Mouse (Mus musculus) left cerebral cortex, adult 18-20 months (tissue): ENCODE measurements around the gene Cdk8. TPM values are rescaled to one million over a fixed set of nuclear protein-coding genes. Genes with fewer than 3 reads are reported as not detected.
A peak's percentile ranks its signal among the peaks of the same experiment; 100 is the strongest.
"Not testable (repeated sequence)": the region's sequence is repeated elsewhere in the genome, so short reads cannot be mapped to it uniquely, and the experiment has no call there.

Experiments used
- DNase-seq, 2 experiments: peaks; one replicate each; pipeline ENCODE4 v3.0.0; 2021 to 2022; ENCODE audit warnings: low spot score in 2 of 2, mixed read lengths in 1 of 2
- long read RNA-seq, 2 experiments: library from polyadenylated mRNA; stranded (forward); transcript quantifications; one replicate each; pipeline ENCODE4 v2.0.0; 2021
- total RNA-seq, 2 experiments: library from RNA; stranded (reverse); gene quantifications; 2 replicates each; pipeline ENCODE4 v1.2.3; 2021

Cdk8 gene
- 10 to 100 TPM; 43.2 to 44.0 TPM for total RNA-seq
- long read RNA-seq, experiment 1, transcript Cdk8-201 (13 exons, 2,973 nt) = major isoform, 12 of 20 reads
- long read RNA-seq, experiment 1, partial matches to known transcripts = 3 of 20 reads
- long read RNA-seq, experiment 1, other reads (novel, unspliced or antisense) = 5 of 20 reads
- long read RNA-seq, experiment 2, transcript Cdk8-201 (13 exons, 2,973 nt) = major isoform, 5 of 10 reads
- long read RNA-seq, experiment 2, partial matches to known transcripts = 1 of 10 reads
- long read RNA-seq, experiment 2, other reads (novel, unspliced or antisense) = 4 of 10 reads

DNA sequence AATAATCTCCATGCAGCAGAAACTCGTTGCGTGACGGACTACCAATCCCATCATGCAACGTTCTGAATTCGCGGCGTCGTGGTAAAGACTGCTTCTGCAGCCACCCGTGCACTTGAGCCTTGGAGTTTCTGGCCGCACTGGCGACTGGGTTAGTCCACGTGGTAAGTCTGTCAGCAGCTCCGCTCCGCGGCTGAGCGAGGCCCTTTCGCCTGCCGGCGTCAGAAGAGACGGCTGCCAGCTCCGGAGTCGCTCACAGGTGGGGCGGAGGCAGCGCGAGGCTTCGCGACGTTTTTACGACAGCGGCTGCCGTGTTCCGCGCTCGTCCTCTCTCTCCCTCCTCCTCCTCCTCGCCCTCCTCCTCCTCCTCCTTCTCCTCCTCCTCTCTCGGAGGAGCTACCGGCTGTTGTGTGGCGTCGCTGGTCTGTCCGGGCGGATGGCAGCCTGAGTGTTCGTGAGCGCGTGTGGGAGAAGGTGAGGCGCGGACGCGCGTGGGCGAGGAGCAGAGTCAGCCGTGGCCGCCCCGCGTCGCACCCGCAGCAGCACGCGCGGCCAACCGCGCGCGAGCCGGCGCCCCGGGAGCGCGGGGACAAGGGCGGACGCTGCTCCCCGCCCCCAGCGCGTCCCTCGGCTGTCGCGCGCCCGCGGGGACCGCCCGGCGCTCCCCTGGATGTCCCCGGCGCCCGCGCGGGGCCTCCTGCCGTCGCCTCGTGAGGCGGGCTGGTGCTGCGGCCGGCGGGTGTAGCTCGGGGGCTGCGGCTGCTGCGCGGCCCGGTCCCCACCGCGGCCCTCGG is at the start of gene Cdk8:
Gene Cdk8, plus strand, starts transcription at position 367 of the 791 bp plus-strand sequence.
- DNase-seq = peak; percentile 90 to 94

DNA sequence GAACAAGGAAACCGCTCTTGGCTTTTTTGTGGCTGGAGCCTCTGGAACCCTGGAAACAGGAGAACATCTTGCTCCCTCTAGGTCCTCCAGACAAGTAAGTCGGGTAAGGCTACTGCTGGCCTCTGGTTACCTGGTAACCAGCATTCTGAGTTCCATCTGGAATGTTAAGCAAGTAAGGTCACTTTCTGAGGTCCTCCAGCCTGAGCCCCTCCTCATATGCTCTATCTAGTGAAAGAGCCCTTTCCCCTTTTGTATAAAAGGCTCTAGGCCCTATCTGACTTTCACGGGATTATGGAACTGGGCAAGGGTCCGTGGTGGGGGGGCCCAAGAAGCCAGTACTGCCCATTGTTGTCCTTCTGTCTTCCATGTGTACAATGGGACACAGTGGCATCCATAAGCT is 45.8 kb upstream of the Cdk8 start, which contains the start of gene 1700001J03Rik:
Gene 1700001J03Rik, minus strand, starts transcription at position 101 of the 400 bp plus-strand sequence.
- not testable (repeated sequence) for DNase-seq

DNA sequence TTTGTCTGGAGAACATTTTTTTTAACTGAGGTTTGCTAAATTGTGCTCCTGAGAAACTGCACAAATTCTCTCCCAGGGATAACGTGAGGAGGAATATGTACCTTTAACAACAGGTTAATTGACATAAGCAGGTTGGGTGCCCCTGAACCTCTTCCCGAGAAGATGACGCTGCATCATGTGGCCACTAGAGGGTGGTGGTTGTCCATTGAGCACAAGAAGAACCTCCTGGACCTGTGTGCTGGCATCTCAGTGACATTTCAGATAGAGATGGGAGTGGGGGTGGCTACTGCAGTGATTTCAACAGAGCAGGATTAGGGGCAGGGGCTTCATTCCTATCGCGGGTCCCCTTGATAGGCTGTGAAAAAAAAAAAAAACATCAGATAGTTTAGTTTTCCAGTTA is 43.6 kb upstream of the Cdk8 start:
- peak; percentile 64 to 76 for DNase-seq

DNA sequence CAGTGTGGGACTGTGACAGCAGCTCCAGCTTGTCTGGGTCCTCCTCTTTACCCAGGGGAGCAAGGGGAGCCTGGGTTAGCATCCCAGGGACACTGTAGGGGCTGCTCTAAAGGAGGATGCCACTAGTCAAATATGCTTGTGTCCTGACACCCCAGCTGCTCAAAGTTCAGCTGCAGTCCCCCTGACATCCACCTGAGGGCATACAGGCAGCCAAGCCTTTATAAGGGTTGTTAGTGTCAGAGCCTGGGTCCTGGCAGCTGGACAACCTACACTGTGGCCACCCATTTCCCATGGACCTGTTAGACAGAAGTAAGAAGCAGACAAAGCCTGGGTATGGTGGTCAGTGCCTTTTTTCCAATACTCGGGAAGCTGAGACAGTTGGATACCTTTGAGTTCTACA is 42.9 kb upstream of the Cdk8 start:
- no peak for DNase-seq

DNA sequence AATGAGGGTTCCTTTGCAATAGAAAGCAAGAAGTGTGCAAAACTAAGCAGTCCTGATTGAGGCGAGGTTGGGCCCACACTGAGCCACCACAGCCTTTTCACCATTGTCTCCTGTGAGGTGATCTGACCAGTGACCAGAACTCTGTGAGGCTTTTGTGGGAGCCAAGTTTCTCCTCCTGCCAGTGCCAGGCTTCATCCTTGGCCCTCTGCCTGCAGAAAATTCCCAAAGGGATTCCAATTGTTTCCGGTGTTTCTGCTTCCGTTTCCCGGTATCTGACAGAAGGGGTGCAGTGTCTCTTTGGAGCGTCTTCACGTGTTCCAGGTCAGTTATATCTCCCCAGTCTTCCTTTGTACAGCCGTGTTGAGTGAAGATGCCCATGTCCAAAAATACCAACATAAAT is 42.3 kb upstream of the Cdk8 start:
- no peak for DNase-seq

DNA sequence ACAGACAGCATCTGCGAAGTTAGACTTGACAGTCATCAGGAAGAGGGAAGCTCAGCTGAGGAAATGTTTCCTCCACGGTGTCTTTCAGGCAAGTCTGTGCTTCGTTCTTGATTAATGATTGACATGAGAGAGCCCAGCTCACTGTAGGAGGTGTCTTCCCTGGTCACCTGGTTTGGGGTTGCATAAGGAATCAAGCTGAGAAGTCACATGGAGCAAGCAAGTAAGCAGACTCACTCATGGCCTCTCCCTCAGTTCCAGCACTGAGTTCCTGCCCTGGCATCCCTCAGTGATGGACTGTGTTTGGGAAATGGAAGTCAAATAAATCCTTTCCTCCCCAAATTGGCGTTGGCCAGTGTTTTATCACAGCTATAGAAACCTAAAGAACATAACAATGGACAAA is 40.9 kb upstream of the Cdk8 start:
- DNase-seq = no peak

DNA sequence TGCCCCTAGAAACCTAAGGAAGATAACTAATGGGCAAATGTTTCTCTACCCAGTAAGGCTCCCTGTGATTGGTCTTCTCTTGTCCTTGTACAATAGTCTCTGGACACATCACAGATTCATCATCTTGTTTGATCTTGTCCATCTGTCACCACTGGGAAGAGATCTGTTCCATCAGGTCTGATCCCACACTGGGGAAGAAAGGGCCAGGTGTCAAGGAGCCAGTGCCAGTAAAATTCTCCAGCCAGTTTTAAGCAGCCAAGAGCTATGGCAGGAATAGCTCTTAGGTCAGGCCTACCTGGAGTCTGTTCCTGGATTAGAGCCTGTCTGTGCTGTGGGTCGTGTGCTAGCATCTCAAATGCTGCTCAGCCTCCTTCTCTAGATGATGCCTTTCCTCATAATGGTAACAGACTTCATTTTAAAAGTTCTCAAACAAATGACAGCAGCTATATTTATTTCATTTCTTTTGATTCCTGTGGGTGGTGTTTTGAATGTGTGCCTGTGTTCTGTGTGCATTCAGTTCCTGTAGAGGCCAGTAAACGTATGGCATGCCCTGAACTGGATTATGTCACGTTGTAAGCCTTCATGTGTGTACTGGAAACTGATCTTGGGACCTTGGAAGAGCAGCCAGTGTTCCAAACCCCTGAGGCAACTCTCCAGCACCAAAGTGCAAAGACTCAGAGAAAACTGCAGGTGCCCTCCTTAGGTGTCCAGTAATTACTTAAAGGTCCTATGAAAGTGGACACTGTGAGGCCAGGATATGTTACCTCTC is 40.3 kb upstream of the Cdk8 start:
- no peak for DNase-seq

DNA sequence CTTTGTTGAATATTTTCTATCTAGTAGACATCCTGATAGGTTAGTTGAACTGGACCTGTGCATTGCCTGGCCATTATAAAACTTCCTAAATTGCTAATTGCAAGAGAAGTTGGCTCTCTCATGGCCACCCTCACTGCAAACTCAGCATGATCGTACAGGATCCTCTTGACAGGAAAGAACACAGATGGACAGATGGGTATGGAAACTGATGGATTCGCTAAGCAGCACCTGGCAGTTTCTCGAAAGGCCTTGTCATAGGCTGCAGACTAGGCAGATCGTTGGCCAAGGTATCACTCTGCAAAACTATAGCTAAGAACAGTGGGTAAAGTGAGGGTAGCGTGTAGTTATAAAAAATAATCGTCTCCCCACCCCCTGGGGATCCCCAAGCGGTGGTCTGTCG is 37.7 kb upstream of the Cdk8 start:
- DNase-seq = no peak

DNA sequence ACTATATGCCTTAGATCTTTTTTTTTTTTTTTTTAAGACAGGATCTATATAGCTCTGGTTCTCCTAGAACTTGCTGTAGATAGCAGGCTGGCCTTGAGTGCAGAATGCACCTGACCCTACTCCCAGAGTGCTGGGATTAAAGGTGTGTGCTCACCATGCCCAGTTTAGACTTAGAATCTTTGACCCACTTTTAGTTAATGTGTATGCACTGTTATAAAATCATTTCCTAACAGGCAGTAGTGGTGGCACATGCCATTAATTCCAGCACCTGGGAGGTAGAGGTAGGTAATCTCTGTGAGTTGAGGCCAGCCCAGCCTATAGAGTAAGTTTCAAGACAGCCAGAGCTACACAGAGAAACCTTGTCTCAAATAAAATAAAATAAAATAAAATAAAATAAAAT is 32.0 kb upstream of the Cdk8 start:
- no peak for DNase-seq

DNA sequence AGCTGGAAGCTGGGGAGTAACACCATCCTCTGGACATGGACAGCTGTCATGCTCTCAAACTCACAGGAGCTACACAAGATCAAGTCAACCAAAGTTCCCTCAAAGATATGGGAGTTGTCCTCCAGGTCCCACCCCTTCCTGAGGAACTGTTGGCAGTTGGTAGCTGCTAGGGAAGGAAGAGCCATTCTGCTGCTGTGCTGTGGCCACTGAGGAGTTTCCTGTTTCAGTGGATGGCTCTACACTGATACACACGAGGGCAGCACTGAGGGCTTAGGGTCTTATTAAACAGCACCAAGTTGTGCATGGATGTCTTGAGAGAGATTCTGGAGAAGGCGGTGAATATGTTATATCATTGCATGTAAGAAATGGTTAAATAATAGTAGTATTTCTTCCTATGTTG is 31.5 kb upstream of the Cdk8 start:
- no peak for DNase-seq

DNA sequence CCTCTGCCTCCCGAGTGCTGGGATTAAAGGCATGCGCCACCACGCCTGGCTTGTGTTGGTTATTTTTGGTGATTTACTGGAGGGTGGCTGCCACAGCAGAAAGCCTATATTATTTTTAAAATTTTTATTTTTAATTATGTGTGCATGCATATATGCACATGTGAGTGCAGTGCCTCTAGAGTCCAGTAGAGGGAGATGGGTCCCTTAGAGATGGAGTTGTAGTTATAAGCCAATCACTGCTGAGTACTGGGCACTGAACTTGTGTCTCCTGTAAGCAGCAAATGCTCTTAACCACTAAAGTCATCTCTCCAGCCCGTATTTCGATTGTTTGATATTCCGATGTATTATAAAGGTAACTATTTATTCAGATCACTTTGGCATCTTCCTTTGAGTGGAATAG is 30.4 kb upstream of the Cdk8 start:
- DNase-seq = no peak

DNA sequence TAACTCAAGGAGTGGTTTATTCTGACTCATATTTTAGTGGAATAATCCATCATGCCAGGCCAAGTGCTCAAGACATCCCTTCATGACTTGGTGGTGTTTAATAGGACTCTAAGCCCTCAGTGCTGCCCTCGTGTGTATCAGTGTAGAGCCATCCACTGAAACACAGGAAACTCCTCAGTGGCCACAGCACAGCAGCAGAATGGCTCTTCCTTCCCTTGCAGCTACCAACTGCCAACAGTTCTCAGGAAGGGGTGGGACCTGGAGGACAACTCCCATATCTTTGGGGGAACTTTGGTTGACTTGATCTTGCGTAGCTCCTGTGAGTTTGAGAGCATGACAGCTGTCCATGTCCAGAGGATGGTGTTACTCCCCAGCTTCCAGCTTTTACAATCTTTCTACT is 27.1 kb upstream of the Cdk8 start:
- no peak for DNase-seq

DNA sequence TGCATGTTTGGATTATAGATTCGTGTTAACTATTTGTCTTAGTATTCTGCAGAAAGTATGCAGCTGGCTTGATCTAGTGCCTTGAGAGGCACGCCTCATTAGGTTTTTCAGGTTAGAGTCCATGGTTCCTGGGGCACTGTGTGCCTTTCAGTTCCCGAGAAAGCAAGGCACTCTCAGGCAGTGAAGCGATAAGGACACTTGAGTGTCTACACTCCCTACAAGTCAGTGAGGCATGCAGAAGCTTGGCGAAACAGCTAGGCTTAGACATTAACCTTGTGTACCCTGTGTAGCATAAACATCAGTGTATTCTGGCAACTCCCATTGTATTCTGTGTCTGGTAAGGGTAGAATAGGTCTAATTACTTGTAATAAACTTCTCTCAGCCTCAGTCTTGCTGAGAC is 25.5 kb upstream of the Cdk8 start:
- DNase-seq = no peak

DNA sequence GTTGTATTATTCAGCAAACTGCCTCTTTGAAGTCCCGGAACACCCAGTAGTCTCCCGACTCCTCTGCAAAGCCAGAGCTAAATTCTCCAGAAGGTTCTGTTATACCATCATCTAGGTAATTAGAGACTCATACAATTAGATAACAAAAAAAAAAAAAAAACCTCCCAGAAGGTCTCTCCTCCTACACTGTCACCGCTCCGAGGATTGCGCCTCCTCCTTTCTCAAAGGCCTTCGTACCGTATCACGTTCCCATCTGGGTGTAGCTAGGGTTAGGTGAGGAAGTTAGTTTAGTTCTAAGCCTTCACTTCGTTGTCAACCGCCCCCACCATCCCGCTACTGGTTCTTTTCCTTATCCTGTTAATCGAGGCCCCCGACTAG is 10.5 kb upstream of the Cdk8 start:
- DNase-seq = no peak

DNA sequence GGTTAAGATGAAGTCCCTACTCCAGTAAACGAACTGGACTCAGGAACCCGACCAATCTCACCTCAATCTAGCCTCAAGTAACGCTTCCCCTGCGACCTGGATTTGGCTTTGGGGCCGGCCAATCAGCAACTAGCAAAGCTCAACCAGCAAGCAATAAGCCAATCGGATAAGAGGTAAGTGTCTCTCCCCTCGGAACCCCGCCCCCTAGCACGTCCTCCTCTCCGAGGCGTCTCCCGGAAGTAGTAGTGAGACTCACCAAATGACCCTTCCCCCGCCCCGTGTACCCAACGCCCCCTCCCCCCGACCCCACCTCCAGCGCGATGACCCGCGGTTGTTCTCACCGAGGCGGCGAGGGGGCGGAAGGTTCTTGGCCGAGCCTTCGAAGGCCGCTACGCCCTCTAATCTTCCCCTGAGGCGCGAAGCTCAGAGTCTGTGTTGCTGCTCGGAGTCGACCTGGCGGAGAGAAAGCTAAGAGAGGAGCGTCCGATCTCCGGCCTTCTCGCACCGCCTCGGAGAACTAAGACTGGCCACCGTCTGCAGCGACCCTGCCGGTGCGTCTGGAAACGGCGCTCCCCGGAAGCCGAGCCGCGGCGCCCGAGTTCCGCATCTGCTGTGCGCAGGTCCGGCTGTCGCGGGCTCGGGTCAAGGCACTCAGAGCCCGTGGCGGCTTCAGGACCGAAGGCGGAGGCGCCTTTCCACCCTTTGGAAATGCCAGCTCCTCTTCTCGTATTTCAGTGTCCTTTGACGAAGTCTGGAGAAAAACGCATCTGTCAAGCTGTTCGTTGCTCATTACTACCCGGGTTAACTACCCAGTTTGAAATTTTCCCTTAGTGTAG is 9.9 kb upstream of the Cdk8 start, which contains the start of gene Rnf6:
Gene Rnf6, minus strand, starts transcription at position 677 of the 836 bp plus-strand sequence.
- DNase-seq = peak; percentile 90 to 92

DNA sequence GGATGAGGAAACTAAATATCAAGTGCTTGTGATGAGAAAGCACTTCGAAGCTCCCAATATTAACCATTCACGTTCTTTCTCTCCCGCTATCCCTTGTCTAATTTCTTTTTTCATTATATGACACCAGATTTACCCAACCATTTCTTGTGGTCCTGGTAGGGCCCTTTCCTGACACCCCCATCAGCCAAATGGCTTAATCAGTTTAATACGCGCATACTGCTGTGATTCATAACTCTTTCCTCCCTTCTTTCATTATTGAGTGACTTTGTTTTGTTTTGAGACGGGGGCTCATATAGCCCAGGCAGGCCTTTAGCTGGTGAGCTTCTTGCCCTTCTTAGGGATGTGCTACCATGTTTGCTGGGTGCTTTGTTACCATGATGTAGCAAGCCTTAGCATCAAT is 9.3 kb upstream of the Cdk8 start:
- DNase-seq = no peak

DNA sequence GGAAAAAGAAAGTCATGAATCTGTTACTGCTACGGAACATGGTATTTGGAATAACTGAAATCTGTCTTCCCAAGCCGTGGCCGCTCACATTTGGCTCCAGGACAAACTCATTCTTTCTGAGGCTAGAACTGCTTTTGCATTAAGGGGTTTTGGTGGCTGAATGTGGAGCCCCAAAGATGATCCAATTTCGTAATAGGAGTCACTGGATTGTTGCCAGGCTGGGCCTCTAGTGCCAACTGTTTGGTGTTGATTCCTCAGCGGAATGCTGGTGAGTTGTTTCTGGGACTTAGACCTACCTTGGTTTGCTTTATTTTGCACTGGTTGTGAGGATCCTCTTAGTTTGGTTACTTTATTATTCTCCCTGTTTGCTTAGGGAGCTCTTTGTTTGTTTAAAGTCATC is 7.2 kb upstream of the Cdk8 start:
- no peak for DNase-seq

DNA sequence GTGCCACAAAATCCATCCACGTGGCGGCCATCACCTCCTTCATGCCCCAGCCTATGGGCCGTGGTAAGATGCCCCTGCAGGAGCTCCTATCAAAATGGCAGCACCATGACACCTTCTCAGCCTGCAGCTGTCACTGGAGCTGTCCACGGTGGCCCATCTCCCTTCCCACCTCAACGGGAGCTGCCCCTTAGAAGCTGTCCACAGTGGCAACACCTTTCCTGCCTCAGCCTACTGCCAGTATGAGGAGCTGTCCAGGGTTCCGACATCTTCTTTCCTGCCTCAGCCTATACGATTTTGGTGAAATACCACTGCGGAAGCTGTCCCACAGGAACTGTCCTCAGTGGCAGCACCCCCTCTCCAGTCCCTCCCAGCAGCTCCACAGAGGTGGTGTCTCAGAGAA is 3.5 kb upstream of the Cdk8 start:
- no peak for DNase-seq

DNA sequence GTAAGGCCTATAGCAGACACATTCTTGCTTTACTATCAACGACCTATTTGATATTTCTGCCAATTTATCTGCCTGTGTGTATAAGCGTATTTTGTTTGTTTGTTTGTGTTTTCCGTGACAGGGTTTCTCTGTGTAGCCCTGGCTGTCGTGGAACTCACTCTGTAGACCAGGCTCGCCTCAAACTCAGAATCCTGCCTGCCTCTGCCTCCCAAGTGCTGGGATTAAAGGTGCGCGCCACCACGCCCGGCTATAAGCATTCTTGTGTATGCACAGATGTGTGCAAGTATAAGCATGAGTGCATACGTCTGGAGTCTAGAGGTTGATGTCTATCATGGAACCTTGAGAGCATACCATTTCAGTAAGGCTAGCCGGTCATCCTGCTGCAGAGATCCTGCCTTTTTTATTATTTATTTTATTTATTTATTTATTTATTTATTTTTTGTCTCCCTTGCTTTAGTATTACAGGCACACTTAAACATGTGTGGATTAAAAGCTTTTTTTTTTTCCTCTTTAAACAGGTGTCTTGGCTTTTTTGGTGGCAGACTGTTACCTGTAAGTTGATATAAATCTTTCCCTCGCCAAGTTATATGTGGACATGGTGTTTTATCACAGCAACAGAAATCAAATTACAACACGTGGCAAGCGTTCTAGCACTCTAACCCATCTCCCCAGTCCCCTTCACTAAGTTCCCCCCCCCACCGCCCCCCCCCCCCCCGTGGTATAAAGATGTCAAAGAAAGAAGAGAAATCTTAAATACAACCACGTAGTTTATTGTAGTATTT is 970 bp upstream of the Cdk8 start:
- no peak for DNase-seq

DNA sequence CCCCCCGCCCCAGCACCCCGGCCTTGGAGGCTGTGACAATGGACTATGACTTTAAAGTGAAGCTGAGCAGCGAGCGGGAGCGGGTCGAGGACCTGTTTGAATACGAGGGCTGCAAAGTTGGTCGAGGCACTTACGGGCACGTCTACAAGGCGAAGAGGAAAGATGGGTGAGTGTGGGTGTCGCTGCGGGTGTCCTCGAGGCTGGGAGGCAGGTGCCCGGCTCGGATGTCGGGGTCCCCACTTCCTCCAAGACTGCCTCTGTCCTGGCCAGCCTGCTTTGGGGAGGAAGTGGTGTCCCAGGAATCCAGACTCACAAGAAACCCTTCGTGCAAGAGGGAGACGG is 596 bp downstream of the Cdk8 start:
- DNase-seq = peak; percentile 21 to 43
